Mouse (Mus musculus): ENCODE data around the gene Lcn2. TPM values are rescaled to one million over a fixed set of nuclear protein-coding genes. Genes with fewer than 3 reads are reported as not detected.

Lcn2 gene
- polyA plus RNA-seq, 1 experiment from 2014 or later, result 12.7 TPM

GRCm38 (mm10) chr2:32395946-32396621, 8.0 kb upstream of the Lcn2 start:
- Histone ChIP-seq H3K4me3 (ENCODE audit: low read length) (peak overlapping the region; percentile 95), H3K27ac (ENCODE audit: low read length) (peak overlapping the region; percentile 90), H3K27me3 (ENCODE audit: insufficient read depth, low read length) (no peaks in the 10 kb centered on the region), H3K4me2 (replicated peaks; ENCODE audit: low read depth, low read length) (peak overlapping the region; percentile 80), H3K4me1 (ENCODE audit: insufficient read depth, low read length) (peaks cover 14% of the 10 kb centered on the region), H3K36me3 (ENCODE audit: insufficient read depth, low read length) (peaks cover 9% of the 10 kb centered on the region; the same call in 1 of the 2 replicates), H3K9me3 (ENCODE audit: low read length) (no peaks in the 10 kb centered on the region; the same call in 1 of the 2 replicates), H3K9ac (replicated peaks; ENCODE audit: low read length) (peak overlapping the region; percentile 83)
- ATAC-seq (ENCODE audit: low FRiP score, low TSS enrichment), result peak; percentile 95
- WGBS, result under 1% methylated on average over 59 of the region's 59 CpGs

GRCm38 (mm10) chr2:32395484-32395945, 7.5 kb upstream of the Lcn2 start, which contains the start of gene Ptges2:
Gene Ptges2 (plus strand): TSS chr2:32395896.
- H3K9ac ChIP-seq (replicated peaks; ENCODE audit: low read length), result peak within 1 kb of the TSS; percentile 83
- ATAC-seq (ENCODE audit: low FRiP score, low TSS enrichment), result peak; percentile 89
- H3K9me3 ChIP-seq (ENCODE audit: low read length), result no peaks in the 10 kb centered on the region; the same call in 1 of the 2 replicates
- H3K4me2 ChIP-seq (replicated peaks; ENCODE audit: low read depth, low read length), result peak within 1 kb of the TSS; percentile 80
- peaks cover 7% of the 10 kb centered on the region; the same call in 1 of the 2 replicates for H3K36me3 ChIP-seq (ENCODE audit: insufficient read depth, low read length)
- WGBS, result 0% methylated on average over 31 of the region's 31 CpGs
- peak within 1 kb of the TSS; percentile 90 for H3K27ac ChIP-seq (ENCODE audit: low read length)
- H3K4me1 ChIP-seq (ENCODE audit: insufficient read depth, low read length), result peaks cover 14% of the 10 kb centered on the region
- H3K27me3 ChIP-seq (ENCODE audit: insufficient read depth, low read length), result no peaks in the 10 kb centered on the region
- peak within 1 kb of the TSS; percentile 95 for H3K4me3 ChIP-seq (ENCODE audit: low read length)

DNA sequence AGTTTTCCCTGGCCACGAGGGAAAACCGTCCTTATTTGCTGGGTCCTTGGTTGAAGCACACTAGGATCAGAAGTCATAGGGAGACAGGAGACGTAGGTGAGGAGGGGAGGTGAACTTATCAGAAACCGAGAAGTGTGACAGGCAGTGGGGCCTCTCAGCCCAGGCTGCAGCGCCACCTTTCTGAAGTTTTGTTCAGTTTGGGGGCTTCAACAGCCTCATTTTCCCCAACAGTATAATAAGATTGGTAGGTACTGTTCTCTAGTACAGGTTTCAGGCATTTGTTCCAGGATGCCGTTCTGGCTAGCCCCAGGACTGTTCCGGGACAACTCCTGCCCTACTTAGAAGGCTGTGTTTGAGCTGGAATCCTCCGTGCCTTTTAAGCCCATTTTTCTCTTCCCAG, 6.9 kb upstream of the Lcn2 start:
- Histone ChIP-seq H3K36me3 (ENCODE audit: insufficient read depth, low read length) (peaks cover 4% of the 10 kb centered on the region; the same call in 1 of the 2 replicates), H3K27me3 (ENCODE audit: insufficient read depth, low read length) (no peaks in the 10 kb centered on the region), H3K4me1 (ENCODE audit: insufficient read depth, low read length) (peaks cover 14% of the 10 kb centered on the region), H3K4me3 (ENCODE audit: low read length) (peak overlapping the region; percentile 95), H3K27ac (ENCODE audit: low read length) (peak overlapping the region; percentile 90), H3K4me2 (replicated peaks; ENCODE audit: low read depth, low read length) (peak overlapping the region; percentile 80), H3K9ac (replicated peaks; ENCODE audit: low read length) (peak overlapping the region; percentile 83), H3K9me3 (ENCODE audit: low read length) (no peaks in the 10 kb centered on the region; the same call in 1 of the 2 replicates)
- ATAC-seq (ENCODE audit: low FRiP score, low TSS enrichment), result no peak
- WGBS, result 5% methylated on average over 8 of the region's 8 CpGs

DNA sequence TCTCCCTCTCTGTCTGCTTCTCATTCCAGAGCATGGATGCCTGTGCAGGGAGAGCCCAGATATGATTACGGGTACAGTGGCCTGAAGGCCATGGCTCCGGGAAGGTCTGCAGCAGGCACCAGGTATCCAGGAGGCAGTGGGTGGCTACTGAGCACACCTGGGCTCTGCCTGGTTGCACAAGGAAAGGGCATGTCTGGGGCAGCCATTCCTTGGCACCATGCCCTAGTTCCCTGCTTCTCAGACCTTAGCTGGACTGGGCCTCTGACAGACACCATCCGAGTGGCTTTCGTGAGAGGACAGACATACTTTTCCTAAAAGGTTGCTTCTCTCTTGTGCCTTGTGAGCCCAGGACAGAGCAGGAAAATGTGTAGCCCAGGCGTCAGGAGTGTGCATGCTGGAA, 4.0 kb upstream of the Lcn2 start:
- Histone ChIP-seq H3K4me1 (ENCODE audit: insufficient read depth, low read length) (peaks cover 7% of the 10 kb centered on the region), H3K9ac (replicated peaks; ENCODE audit: low read length) (no peak overlapping the region), H3K27me3 (ENCODE audit: insufficient read depth, low read length) (no peaks in the 10 kb centered on the region), H3K36me3 (ENCODE audit: insufficient read depth, low read length) (no peaks in the 10 kb centered on the region), H3K4me2 (replicated peaks; ENCODE audit: low read depth, low read length) (no peak overlapping the region), H3K27ac (ENCODE audit: low read length) (no peak overlapping the region; the same call in 1 of the 2 replicates), H3K9me3 (ENCODE audit: low read length) (no peaks in the 10 kb centered on the region; the same call in 1 of the 2 replicates), H3K4me3 (ENCODE audit: low read length) (no peak overlapping the region)
- WGBS, result 84% methylated on average over 5 of the region's 5 CpGs
- no peak for ATAC-seq (ENCODE audit: low FRiP score, low TSS enrichment)

GRCm38 (mm10) chr2:32390871-32391270, 2.8 kb upstream of the Lcn2 start:
- WGBS, result 66% methylated on average over 8 of the region's 8 CpGs
- H3K9ac ChIP-seq (replicated peaks; ENCODE audit: low read length), result no peak overlapping the region

GRCm38 (mm10) chr2:32389157-32389556, 1.1 kb upstream of the Lcn2 start:
- WGBS, result 46% methylated on average over 2 of the region's 2 CpGs
- no peaks in the 10 kb centered on the region; the same call in 1 of the 2 replicates for H3K9me3 ChIP-seq (ENCODE audit: low read length)
- H3K4me2 ChIP-seq (replicated peaks; ENCODE audit: low read depth, low read length), result no peak overlapping the region
- no peak overlapping the region for H3K4me3 ChIP-seq (ENCODE audit: low read length)
- no peak for ATAC-seq (ENCODE audit: low FRiP score, low TSS enrichment)
- no peak overlapping the region for H3K27ac ChIP-seq (ENCODE audit: low read length)
- no peak overlapping the region for H3K9ac ChIP-seq (replicated peaks; ENCODE audit: low read length)
- H3K4me1 ChIP-seq (ENCODE audit: insufficient read depth, low read length), result no peaks in the 10 kb centered on the region
- no peaks in the 10 kb centered on the region for H3K36me3 ChIP-seq (ENCODE audit: insufficient read depth, low read length)
- H3K27me3 ChIP-seq (ENCODE audit: insufficient read depth, low read length), result no peaks in the 10 kb centered on the region

More at GRCm38 (mm10) chr2:32390871-32391270, 2.8 kb upstream of the Lcn2 start:
- Histone ChIP-seq H3K4me1 (ENCODE audit: insufficient read depth, low read length) (0 out of 2 replicates have a peak, but pooled peaks cover 3% of the 10 kb centered on the region), H3K36me3 (ENCODE audit: insufficient read depth, low read length) (no peaks in the 10 kb centered on the region), H3K4me3 (ENCODE audit: low read length) (no peak overlapping the region), H3K4me2 (replicated peaks; ENCODE audit: low read depth, low read length) (no peak overlapping the region), H3K27ac (ENCODE audit: low read length) (no peak overlapping the region), H3K9me3 (ENCODE audit: low read length) (no peaks in the 10 kb centered on the region; the same call in 1 of the 2 replicates), H3K27me3 (ENCODE audit: insufficient read depth, low read length) (no peaks in the 10 kb centered on the region)
- no peak for ATAC-seq (ENCODE audit: low FRiP score, low TSS enrichment)

- peaks cover 6% of the 10 kb centered on the region for H3K4me1 ChIP-seq (ENCODE audit: insufficient read depth, low read length)
- H3K27ac ChIP-seq (ENCODE audit: low read length), result no peak overlapping the region
- H3K4me3 ChIP-seq (ENCODE audit: low read length), result no peak overlapping the region
- H3K9ac ChIP-seq (replicated peaks; ENCODE audit: low read length), result no peak overlapping the region
- no peaks in the 10 kb centered on the region for H3K27me3 ChIP-seq (ENCODE audit: insufficient read depth, low read length)
- 93% methylated on average over 2 of the region's 2 CpGs for WGBS
- peaks cover 20% of the 10 kb centered on the region for H3K36me3 ChIP-seq (ENCODE audit: insufficient read depth, low read length)
- 0 out of 2 replicates have a peak overlapping the region, but pooled peaks have one; percentile 97 for H3K4me2 ChIP-seq (replicated peaks; ENCODE audit: low read depth, low read length)
- no peak for ATAC-seq (ENCODE audit: low FRiP score, low TSS enrichment)
- H3K9me3 ChIP-seq (ENCODE audit: low read length), result no peaks in the 10 kb centered on the region
These were observed 5.4 kb downstream of the Lcn2 start for GRCm38 (mm10) chr2:32382689-32383088.

DNA sequence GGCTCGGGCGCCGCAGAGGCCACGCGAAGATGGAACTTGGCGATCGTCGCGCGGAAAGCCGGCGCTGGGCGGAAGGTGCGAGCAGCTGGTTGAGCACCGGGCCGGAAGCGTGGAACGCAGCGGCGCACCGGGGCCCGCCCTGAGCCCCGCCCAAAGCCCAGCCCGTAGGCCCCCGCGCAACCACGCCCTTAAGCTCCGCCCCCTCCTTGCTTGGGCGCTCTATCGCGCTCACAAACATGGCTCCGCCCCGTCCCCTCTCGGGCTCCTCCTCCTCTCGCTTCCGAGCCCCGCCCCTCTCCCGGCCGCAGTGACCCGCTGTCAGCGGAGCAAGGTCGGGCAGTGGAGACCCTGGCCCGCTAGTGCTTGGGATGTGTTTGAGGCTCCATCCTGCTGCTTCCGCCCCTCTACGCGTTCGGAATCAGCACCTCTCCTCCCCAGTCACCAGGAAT, 6.3 kb downstream of the Lcn2 start, which contains the start of gene 1110008P14Rik:
Gene 1110008P14Rik, minus strand, starts transcription at position 164 of the 449 bp plus-strand sequence.
- H3K4me1 ChIP-seq (ENCODE audit: insufficient read depth, low read length), result peaks cover 6% of the 10 kb centered on the region
- ATAC-seq (ENCODE audit: low FRiP score, low TSS enrichment), result peak; percentile 94
- peaks cover 28% of the 10 kb centered on the region for H3K36me3 ChIP-seq (ENCODE audit: insufficient read depth, low read length)
- H3K4me2 ChIP-seq (replicated peaks; ENCODE audit: low read depth, low read length), result peak within 1 kb of the TSS; percentile 97
- H3K27ac ChIP-seq (ENCODE audit: low read length), result peak within 1 kb of the TSS; percentile 54; the same call in 1 of the 2 replicates
- peak within 1 kb of the TSS; percentile 74 for H3K4me3 ChIP-seq (ENCODE audit: low read length)
- peak within 1 kb of the TSS; percentile 63 for H3K9ac ChIP-seq (replicated peaks; ENCODE audit: low read length)
- no peaks in the 10 kb centered on the region for H3K9me3 ChIP-seq (ENCODE audit: low read length)
- H3K27me3 ChIP-seq (ENCODE audit: insufficient read depth, low read length), result no peaks in the 10 kb centered on the region
- WGBS, result under 1% methylated on average over 40 of the region's 47 CpGs

- 2% methylated on average over 27 of the region's 27 CpGs for WGBS
- Histone ChIP-seq H3K36me3 (ENCODE audit: insufficient read depth, low read length) (peaks cover 33% of the 10 kb centered on the region), H3K4me2 (replicated peaks; ENCODE audit: low read depth, low read length) (peak overlapping the region; percentile 97), H3K9ac (replicated peaks; ENCODE audit: low read length) (peak overlapping the region; percentile 63), H3K27ac (ENCODE audit: low read length) (peak overlapping the region; percentile 54; the same call in 1 of the 2 replicates), H3K4me3 (ENCODE audit: low read length) (peak overlapping the region; percentile 74), H3K9me3 (ENCODE audit: low read length) (no peaks in the 10 kb centered on the region), H3K27me3 (ENCODE audit: insufficient read depth, low read length) (no peaks in the 10 kb centered on the region), H3K4me1 (ENCODE audit: insufficient read depth, low read length) (peaks cover 6% of the 10 kb centered on the region)
- ATAC-seq (ENCODE audit: low FRiP score, low TSS enrichment), result peak; percentile 69
These were observed 6.8 kb downstream of the Lcn2 start for GRCm38 (mm10) chr2:32381141-32381774.
